Mouse (Mus musculus) testis, adult 2 months (tissue): ENCODE measurements around the gene Plxdc2.

Experiments used
- CTCF ChIP-seq: fragments of 200-500 bp; IDR thresholded peaks from 2 replicates; pipeline ENCODE4 v1.5.1; 2012; ENCODE audit warnings: low read depth, mild to moderate bottlenecking, inconsistent platforms, low read length, moderate library complexity; ENCODE audit not compliant: control insufficient read depth, insufficient read depth, insufficient replicate concordance
- POLR2A ChIP-seq: fragments of 200-500 bp; IDR thresholded peaks from 2 replicates; pipeline ENCODE4 v1.6.1; 2012; ENCODE audit warnings: low read depth, mild to moderate bottlenecking, inconsistent platforms, low read length, moderate library complexity; ENCODE audit not compliant: control insufficient read depth

DNA sequence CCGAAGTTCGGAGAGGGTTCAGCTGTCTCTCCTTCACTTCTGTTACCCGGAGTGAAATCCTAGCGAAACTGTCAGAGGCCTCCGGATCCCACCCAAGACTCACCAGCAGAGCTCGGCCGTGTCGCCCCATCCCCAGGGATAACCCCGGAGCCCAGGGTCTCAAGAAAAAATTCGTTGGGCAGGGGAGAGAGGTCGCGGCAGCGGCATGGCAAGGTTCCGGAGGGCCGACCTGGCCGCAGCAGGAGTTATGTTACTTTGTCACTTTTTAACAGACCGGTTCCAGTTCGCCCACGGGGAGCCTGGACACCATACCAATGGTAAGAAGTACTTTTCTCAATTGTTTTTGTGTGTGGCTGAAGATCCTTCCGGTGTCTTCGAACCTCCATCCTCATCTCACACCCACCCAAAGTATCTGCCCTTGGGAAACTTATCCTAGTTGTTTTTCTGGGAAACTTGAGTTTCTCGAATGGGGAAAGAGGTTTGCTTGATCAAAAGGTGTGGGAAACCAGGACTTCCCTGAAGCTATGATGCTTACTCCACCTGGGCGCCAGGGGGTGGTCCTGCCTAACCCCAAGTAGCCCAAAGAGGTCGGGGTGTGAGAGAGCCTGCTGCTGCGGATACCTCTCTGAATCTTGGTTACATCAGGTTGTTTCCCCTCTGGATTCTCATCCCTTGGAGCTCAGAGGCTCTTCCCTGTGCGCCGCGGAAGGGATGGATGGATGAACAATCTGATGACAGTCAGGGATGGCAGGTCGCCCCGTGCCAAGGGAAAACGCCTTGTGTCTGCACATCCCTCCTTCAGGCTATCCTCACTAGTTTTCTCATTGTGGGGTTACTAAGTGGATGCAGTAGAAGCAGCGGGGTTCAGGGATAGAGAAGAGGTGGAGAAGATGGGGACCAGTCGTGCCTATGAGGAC is 1.1 kb downstream of the Plxdc2 start:
- TF ChIP-seq CTCF = no peak
- no peak for TF ChIP-seq POLR2A
